Mouse (Mus musculus) CH12.LX (cell line): Measurements from ENCODE around the gene Clnk. TPM values are rescaled to one million over a fixed set of nuclear protein-coding genes. Genes with fewer than 3 reads are reported as not detected.

Experiments
- DNase-seq: peaks from one replicate; pipeline ENCODE4 v3.0.0-alpha.2; 2013; ENCODE audit errors: extremely low read depth
- H3K27ac ChIP-seq: 2 replicates; pipeline ENCODE4 v1.5.1; 2012; ENCODE audit warnings: low read depth, mild to moderate bottlenecking, control low read depth, moderate library complexity; ENCODE audit not compliant: insufficient read depth
- H3K27me3 ChIP-seq: replicated peaks from 2 replicates; pipeline ENCODE3; 2012; ENCODE audit warnings: inconsistent platforms
- H3K36me3 ChIP-seq, 2 experiments: replicated peaks in 1 of 2; 2 replicates each; pipeline versions ENCODE3 to v1.6.1; 2012; ENCODE audit warnings: inconsistent platforms in 1 of 2, low read length in 1 of 2, mild to moderate bottlenecking in 1 of 2, mixed read lengths in 1 of 2, moderate library complexity in 1 of 2; ENCODE audit not compliant: control insufficient read depth in 1 of 2, insufficient read depth in 1 of 2
- H3K4me1 ChIP-seq, 2 experiments: 2 replicates each; pipeline ENCODE4 v1.6.1; 2012; ENCODE audit warnings: inconsistent platforms in 1 of 2, moderate library complexity in 1 of 2; ENCODE audit not compliant: insufficient read depth in 2 of 2, control insufficient read depth in 1 of 2
- H3K4me2 ChIP-seq: 2 replicates; pipeline ENCODE4 v1.6.1; 2012; ENCODE audit warnings: low read depth, mild to moderate bottlenecking, control low read depth; ENCODE audit not compliant: poor library complexity, insufficient read depth, severe bottlenecking
- H3K4me3 ChIP-seq, 3 experiments: fragments of 150-350 bp in 1 of 3; sonication (generic) in 1 of 3; replicated peaks in 1 of 3; 2 replicates each; pipeline versions ENCODE3 to v1.5.1; 2011 to 2012; ENCODE audit warnings: low read depth in 2 of 3, low read length in 2 of 3, mild to moderate bottlenecking in 2 of 3, moderate library complexity in 2 of 3, control low read depth in 1 of 3, improper control_type of control experiment in 1 of 3, inconsistent platforms in 1 of 3, mixed read lengths in 1 of 3; ENCODE audit not compliant: poor library complexity in 1 of 3
- H3K79me2 ChIP-seq: replicated peaks from 2 replicates; pipeline ENCODE4 v1.6.1; 2012; ENCODE audit warnings: mild to moderate bottlenecking, moderate library complexity; ENCODE audit not compliant: control insufficient read depth, poor library complexity, insufficient read depth, severe bottlenecking; ENCODE audit errors: extremely low read depth
- H3K9ac ChIP-seq: 2 replicates; pipeline ENCODE4 v1.6.1; 2012; ENCODE audit warnings: low read depth, mild to moderate bottlenecking, control low read depth, moderate library complexity; ENCODE audit not compliant: insufficient read depth
- H3K9me3 ChIP-seq: replicated peaks from 2 replicates; pipeline ENCODE3; 2012; ENCODE audit warnings: low read length, inconsistent platforms, mixed read lengths
- BHLHE40 ChIP-seq: IDR thresholded peaks from 2 replicates; pipeline ENCODE4 v1.6.1; 2011; ENCODE audit warnings: mild to moderate bottlenecking, low read depth, low read length, improper control_type of control experiment
- CHD1 ChIP-seq: IDR thresholded peaks from 2 replicates; pipeline ENCODE4 v1.6.1; 2012; ENCODE audit warnings: low read depth, low read length, improper control_type of control experiment, inconsistent platforms
- CHD2 ChIP-seq: IDR thresholded peaks from 2 replicates; pipeline ENCODE4 v1.6.1; 2011; ENCODE audit warnings: low read length, improper control_type of control experiment
- CTCF ChIP-seq, 2 experiments: IDR thresholded peaks in 1 of 2; conservative IDR thresholded peaks in 1 of 2; 2 replicates each; pipeline ENCODE4 v1.5.1; 2011 to 2012; ENCODE audit warnings: low read depth in 2 of 2, low read length in 2 of 2, improper control_type of control experiment in 1 of 2, inconsistent platforms in 1 of 2, mild to moderate bottlenecking in 1 of 2, moderate library complexity in 1 of 2
- E2F4 ChIP-seq: IDR thresholded peaks from 2 replicates; pipeline ENCODE4 v1.6.1; 2011; ENCODE audit warnings: low read depth, low read length, improper control_type of control experiment; ENCODE audit not compliant: insufficient replicate concordance
- ELF1 ChIP-seq: IDR thresholded peaks from 2 replicates; pipeline ENCODE4 v1.6.1; 2014; ENCODE audit warnings: low read depth, mild to moderate bottlenecking, inconsistent platforms, low read length, improper control_type of control experiment
- GABPA ChIP-seq: IDR thresholded peaks from 2 replicates; pipeline ENCODE4 v1.6.1; 2012; ENCODE audit warnings: low read depth, low read length, improper control_type of control experiment, inconsistent platforms; ENCODE audit not compliant: insufficient replicate concordance
- HCFC1 ChIP-seq: IDR thresholded peaks from 2 replicates; pipeline ENCODE4 v1.6.1; 2012; ENCODE audit warnings: low read depth, mild to moderate bottlenecking, inconsistent platforms, low read length, improper control_type of control experiment
- IRF4 ChIP-seq: IDR thresholded peaks from 2 replicates; pipeline ENCODE4 v1.6.1; 2014; ENCODE audit warnings: low read depth, mild to moderate bottlenecking, inconsistent platforms, low read length, improper control_type of control experiment
- JUN ChIP-seq: IDR thresholded peaks from 2 replicates; pipeline ENCODE4 v1.6.1; 2011; ENCODE audit warnings: low read depth, mild to moderate bottlenecking, low read length, improper control_type of control experiment, moderate library complexity; ENCODE audit not compliant: insufficient read depth
- JUND ChIP-seq: conservative IDR thresholded peaks from 2 replicates; pipeline ENCODE4 v1.6.1; 2011; ENCODE audit warnings: low read depth, low read length, improper control_type of control experiment
- MEF2A ChIP-seq: IDR thresholded peaks from 2 replicates; pipeline ENCODE4 v1.6.1; 2014; ENCODE audit warnings: low read depth, mild to moderate bottlenecking, inconsistent platforms, low read length, improper control_type of control experiment, borderline replicate concordance
- NRF1 ChIP-seq: IDR thresholded peaks from 2 replicates; pipeline ENCODE4 v1.6.1; 2014; ENCODE audit warnings: low read depth, mild to moderate bottlenecking, inconsistent platforms, low read length, improper control_type of control experiment, moderate library complexity
- POLR2A ChIP-seq: IDR thresholded peaks from 2 replicates; pipeline ENCODE4 v1.6.1; 2011; ENCODE audit warnings: low read depth, mild to moderate bottlenecking, improper control_type of control experiment, low read length
- RCOR1 ChIP-seq: conservative IDR thresholded peaks from 2 replicates; pipeline ENCODE4 v1.6.1; 2012; ENCODE audit warnings: low read depth, mild to moderate bottlenecking, inconsistent platforms, low read length, improper control_type of control experiment
- SMC3 ChIP-seq: IDR thresholded peaks from 2 replicates; pipeline ENCODE4 v1.6.1; 2011; ENCODE audit warnings: low read depth, low read length, improper control_type of control experiment
- TBP ChIP-seq: conservative IDR thresholded peaks from 2 replicates; pipeline ENCODE4 v1.6.1; 2011; ENCODE audit warnings: low read depth, low read length, improper control_type of control experiment
- TCF12 ChIP-seq: IDR thresholded peaks from 2 replicates; pipeline ENCODE4 v1.6.1; 2014; ENCODE audit warnings: low read depth, mild to moderate bottlenecking, inconsistent platforms, low read length, improper control_type of control experiment
- USF2 ChIP-seq: conservative IDR thresholded peaks from 2 replicates; pipeline ENCODE4 v1.6.1; 2011; ENCODE audit warnings: low read depth, low read length, improper control_type of control experiment
- dilution Hi-C: fragments of 300-500 bp; cut with MboI; formaldehyde crosslinking; loops from 2 replicates; pipeline ENCODE4 v1.14.3; 2020; ENCODE audit warnings: low sequenced_read_pairs; ENCODE audit not compliant: extremely low pct_unique_long_range_greater_than_20kb, extremely low pct_ligation_motif_present
- in situ Hi-C: fragments of 300-500 bp; cut with MboI; formaldehyde crosslinking; loops from 3 replicates; pipeline ENCODE4 v1.14.3; 2019; ENCODE audit warnings: low sequenced_read_pairs, low pct_ligation_motif_present, low pct_unique_long_range_greater_than_20kb, mixed read lengths
- polyA plus RNA-seq: library from polyadenylated mRNA; unstranded; fragments of >175 nt; gene quantifications from 2 replicates; pipeline ENCODE4 v1.2.1, GENCODE M21; 2012; ENCODE audit warnings: low read depth; ENCODE audit not compliant: insufficient read length
- total RNA-seq, 2 experiments: library from RNA; depleted of rRNA; stranded (reverse); fragments of 300-350 nt in 1 of 2; fragments of >200 nt in 1 of 2; gene quantifications; 2 replicates each; pipeline ENCODE4 v1.2.3; 2012 to 2014

Clnk gene
- total RNA-seq (2012; rRNA removed) (not detected in 2 replicates), total RNA-seq (2014; rRNA removed) (not detected in 2 replicates), polyA plus RNA-seq (not detected in 2 replicates)

DNA sequence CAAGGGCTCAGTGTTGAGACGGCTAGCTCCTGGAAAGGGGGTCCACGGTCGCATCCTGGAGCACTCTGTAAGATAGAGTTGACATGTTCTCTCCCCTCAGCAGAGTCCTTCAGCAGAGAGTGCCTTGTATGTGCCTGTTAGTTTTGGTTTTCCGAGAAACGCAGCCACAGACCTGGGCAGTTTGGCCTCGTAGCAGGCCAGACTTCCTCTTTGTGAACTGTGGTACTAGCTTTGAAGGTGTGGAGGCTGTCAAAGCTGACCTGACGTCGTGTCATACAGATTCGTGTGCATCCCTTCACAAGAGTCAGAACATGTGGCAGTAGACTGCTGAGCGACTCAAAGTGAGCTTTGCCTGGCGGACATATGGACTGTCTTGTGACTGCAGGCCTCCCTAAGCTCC, at the start of gene Clnk:
Gene Clnk (minus strand): TSS at position 191 of the 400 bp plus-strand sequence.
- H3K9me3 ChIP-seq = no peaks in the 10 kb centered on the region
- dilution Hi-C loops = no loop called here
- TF ChIP-seq TBP (no peak), HCFC1 (no peak), NRF1 (no peak)

DNA sequence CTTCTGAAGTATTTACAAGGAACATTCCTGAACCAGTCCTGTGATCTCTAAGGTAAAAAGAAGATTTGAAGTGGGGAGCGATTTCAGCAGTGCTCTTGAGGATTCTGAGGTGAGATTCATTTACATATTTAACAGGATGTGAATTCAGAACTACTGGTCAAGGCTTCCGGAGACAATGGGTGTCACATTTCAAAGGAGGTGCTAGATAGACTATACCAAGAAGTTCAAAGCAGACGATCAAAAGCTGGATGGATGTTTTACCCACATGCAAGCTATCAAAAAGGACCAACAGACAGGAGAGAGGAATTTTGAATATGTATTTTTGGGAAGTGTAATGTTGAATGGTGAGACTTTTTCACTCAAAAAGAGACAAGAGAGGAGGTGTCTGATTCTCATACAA, 28.7 kb upstream of the Clnk start:
- TF ChIP-seq SMC3 = no peak
- TF ChIP-seq HCFC1 = no peak
- TF ChIP-seq IRF4 = no peak
- TF ChIP-seq USF2 = no peak
- no peak for TF ChIP-seq JUN
- TF ChIP-seq E2F4 = no peak
- TF ChIP-seq JUND = no peak
- TF ChIP-seq ELF1 = no peak
- no peak for TF ChIP-seq POLR2A
- TF ChIP-seq RCOR1 = no peak
- no peak for TF ChIP-seq CTCF (conservative IDR thresholded peaks at IDR 0.05 in 1 of 2, IDR thresholded peaks at IDR 0.05 in 1 of 2; ENCODE audit: low read depth in 2 of 2, low read length in 2 of 2)
- no peak for TF ChIP-seq BHLHE40
- TF ChIP-seq GABPA = no peak
- no peak for TF ChIP-seq CHD1
- TF ChIP-seq CHD2 = no peak
- no peak for TF ChIP-seq TCF12
- no peak for TF ChIP-seq MEF2A
- TF ChIP-seq, all 38 proteins: peak for 0
- H3K4me1 ChIP-seq = peaks cover 0 to 7% of the 10 kb centered on the region in 2 experiments; a peak in 1 of 4 replicates
- H3K79me2 ChIP-seq = no peaks in the 10 kb centered on the region
- H3K9me3 ChIP-seq = no peaks in the 10 kb centered on the region
- H3K27me3 ChIP-seq = no peaks in the 10 kb centered on the region
- H3K4me3 ChIP-seq = no peak overlapping the region
- dilution Hi-C loops = no loop called here
- in situ Hi-C loops = no loop called here
- H3K4me2 ChIP-seq = no peak overlapping the region
- no peak overlapping the region for H3K9ac ChIP-seq
- no peaks in the 10 kb centered on the region for H3K36me3 ChIP-seq
- H3K27ac ChIP-seq = no peak overlapping the region
- peak; percentile 10 for DNase-seq

More for the DNA sequence above, at the start of gene Clnk:
- Histone ChIP-seq H3K27me3 (no peaks in the 10 kb centered on the region), H3K4me1 (no peaks in the 10 kb centered on the region), H3K36me3 (no peaks in the 10 kb centered on the region), H3K9ac (no peak within 1 kb of the TSS), H3K4me2 (no peak within 1 kb of the TSS), H3K4me3 (no peak within 1 kb of the TSS), H3K27ac (no peak within 1 kb of the TSS), H3K79me2 (no peaks in the 10 kb centered on the region)
- in situ Hi-C loops = no loop called here
- no peak for DNase-seq
